Mouse (Mus musculus) heart, postnatal 25 days (tissue): ENCODE measurements around the gene Rnf114. TPM values are rescaled to one million over a fixed set of nuclear protein-coding genes. Genes with fewer than 3 reads are reported as not detected.

ENCODE experiments used
- DNase-seq: peaks from one replicate; pipeline ENCODE4 v3.0.0; 2022; ENCODE audit warnings: low spot score
- intact Hi-C: fragments of 180-260 bp; cut with DNase I; formaldehyde crosslinking; loops from one replicate; pipeline ENCODE4 v1.15.1; 2025
- total RNA-seq, 2 experiments: library from RNA; stranded (reverse); gene quantifications; 2 replicates each; pipeline ENCODE4 v1.2.3; 2021

Gene Rnf114
- total RNA-seq, result 10 to 100 TPM; 57.2 to 61.3 TPM

DNA sequence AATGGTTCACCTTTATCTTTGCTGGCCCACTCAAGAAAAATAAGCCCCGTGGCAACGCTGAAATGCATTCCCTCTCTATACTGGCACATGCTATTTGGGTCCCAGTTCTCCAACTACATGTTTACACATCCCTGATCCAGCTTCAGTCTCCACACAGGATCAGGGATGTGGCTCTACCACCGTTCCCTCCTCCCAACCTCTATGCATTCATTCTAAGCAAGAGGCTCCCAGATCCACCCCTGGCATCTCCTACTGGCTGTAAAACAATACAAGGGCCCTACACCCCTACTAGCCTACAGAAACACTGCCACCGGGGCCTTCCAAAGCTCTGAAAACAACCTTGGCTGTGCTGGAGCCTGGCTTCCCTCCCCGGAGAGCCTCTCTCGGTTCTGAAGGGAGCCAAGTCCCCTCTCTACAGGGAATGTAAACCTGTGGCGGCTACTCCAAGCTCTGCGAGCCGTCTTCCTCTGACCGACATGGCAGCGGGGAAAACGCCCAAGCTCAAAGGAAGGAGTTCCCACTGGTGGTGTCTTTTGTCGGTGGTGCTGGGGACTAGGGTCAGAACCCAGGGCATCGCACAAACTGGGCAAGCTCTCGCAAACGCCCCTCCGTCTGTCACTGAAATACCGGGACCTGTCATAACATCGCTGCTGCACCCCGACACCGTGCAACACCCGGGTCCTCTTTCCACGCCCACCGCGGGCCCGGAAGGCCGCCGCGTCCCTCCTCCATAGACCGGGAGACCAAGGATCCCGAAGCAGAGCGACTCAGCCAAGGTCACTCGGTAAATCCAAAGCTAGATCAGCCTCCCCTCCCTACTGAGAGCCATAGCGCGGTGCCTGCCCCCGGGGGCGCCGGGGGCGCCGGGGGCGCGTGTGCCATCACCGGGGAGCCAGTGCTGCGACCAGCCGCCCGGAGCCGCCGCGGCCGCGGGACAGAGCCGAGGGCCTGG, at the start of gene Rnf114:
Rnf114 (plus strand) TSS at position 889 of the 952 bp plus-strand sequence.
- DNase-seq, result no peak
- intact Hi-C loops, result no loop called here

DNA sequence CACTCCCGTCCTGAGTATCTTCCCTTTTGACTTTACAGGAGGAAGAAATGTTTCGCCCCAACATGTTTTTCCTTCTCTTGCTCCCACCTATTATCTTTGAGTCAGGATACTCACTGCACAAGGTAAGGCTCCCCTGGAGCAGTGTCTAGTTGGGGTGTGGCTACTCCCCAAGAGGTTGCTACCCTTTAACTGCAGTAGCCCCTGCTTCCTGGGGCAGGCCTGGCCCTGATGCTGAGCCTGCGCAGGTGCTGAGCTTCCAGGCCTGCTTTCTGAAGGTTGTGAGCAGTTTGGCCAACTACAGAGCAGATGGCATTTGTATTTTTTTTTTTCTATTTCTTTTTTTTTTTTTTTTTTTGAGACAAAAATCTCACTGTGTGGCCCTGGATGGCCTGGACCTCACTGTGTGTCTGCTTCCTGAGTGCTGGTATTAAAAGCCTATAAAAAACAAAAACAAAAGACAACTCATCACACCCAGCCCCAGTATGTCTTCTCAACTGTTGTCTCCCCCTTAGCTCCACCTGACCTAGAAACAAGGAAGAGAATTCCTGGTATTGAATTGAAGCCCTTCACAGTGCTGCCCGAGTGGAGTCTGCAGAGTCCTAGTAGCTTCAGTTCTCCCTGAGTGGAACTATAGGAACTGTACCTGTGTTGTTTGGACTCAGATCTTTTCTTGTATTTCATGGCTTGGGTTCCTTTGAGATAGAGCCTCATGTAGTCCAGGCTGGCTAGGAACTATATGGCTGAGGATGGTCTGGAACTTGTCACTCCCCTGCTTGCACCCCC, 48.8 kb upstream of the Rnf114 start:
- no peak for DNase-seq
- intact Hi-C loops, result no loop called here

DNA sequence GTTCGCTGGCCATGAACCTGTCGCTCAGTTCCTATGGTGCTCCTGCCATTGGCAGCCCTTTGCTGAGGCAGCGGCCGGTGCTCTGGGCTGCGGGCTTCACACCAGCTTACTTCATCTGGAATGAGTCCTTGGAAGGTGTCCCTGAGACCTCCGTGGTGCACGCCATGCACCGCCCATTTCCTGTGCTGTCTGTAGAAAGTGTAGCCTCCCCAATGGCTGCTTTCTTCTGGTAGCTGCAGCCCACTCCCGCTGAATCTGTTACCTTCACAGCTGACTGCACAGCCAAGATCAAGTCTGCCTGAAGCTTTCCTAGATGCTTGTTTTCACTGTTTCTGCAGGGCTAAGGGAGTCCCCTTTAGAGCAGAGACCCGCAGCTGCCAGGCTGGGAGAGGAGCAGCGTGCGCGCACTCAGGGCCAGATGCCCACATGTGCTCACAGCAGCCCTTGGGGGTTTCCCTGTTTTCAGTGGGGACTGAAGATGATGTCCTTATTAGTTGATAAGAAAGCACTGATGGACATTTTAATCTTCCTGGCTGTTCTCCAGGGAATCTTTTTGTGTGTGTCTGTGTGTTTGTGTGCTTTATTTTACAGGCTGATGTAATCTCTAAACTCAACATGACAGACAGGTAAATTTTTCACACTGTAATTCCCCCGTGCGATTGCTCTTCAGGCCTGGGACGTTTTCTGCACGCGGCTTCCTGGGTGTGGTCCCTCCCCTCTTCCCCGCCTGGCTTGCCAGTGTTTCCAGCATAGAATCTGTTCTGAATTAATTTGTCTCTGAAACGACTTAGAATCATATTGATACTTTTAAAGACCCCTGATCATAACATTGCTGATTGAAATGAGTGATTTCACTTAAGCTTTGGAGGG, 46.3 kb upstream of the Rnf114 start:
- DNase-seq, result no peak
- intact Hi-C loops, result no loop called here

DNA sequence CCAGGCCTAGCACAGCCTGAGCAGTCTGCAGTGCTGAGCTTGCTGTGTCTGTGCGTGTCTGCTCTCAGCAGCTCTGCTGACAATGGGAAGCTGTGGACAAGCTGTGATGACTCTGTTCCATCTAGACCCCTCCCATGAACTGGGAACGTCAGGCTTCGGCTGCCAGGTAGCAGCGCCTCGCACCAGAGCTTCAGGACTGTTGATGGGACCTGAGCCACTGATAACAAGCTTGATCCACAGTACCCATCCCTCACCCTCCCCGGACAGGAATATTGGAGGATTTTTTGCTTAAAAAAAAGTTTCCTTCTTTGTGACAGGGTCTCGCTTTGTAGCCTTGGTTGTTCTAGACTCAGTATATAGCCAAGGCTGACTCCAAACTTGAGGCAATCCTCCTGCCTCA, 45.2 kb upstream of the Rnf114 start:
- intact Hi-C loops, result no loop called here

DNA sequence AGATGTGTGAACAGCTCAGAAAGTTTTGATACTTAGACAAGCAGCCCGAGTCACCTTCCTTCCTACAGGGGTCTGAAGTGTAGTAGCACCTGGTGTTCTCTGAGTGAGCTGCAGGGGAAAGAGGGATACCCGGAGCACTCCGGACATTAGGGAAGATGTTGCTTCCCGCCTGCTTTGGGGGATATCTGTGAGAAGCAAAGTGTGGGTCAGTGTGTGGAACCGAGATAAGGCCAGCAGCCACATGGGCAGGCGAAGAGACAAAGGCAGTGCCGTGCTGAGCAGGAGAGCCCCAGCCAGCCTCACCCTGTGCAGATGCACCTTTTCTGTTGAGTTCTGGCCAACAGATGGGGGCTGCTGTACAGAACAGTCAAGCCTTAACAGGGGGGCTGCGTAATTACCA, 44.8 kb upstream of the Rnf114 start:
- intact Hi-C loops, result no loop called here

More for the DNA sequence above, 45.2 kb upstream of the Rnf114 start:
- DNase-seq, result no peak

DNA sequence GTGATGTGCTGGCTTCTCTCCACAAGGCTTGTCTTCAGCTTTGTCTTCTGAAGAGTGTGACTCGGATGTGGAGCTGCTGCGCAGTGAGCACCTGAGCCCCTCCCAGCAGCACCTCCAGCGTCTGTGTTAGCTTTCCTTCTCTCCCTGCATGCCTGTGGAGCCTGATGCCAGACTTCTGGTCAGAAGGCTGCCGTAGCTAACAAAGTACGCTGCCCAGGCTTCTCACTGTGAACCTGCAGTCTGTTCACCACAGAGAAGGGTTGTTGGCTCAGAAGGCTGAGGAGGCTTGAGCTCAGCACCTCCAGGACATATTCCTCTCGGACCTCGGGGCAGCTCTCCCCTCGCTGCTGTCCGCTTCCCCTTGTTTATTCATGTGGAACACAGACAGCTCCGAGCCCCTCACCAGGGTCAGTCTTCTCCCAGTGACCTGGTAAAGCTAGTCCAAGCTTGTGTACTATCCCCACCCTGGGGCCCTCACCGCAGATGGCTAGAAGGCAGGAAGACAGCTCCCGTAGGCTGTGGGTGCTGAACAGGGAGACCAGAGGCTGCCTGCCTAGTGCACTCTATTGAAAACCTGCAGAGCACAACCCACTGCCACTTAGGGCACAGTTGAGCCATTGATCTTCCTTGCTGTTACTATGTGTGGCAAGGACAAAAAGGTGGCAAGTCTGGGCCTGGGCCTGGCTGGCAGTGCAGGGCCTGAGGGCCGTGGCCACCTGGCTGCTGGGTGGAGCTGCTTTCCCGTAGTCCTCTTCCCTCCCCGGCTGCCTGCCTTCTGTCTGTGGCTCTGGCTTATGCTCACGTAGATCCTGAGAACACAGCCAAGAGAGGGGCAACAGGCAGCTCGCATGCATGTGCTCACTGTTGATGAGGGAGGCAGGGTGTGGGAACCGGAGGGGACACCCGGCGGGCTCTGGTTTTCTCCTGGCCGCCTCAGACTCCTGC, 42.8 kb upstream of the Rnf114 start:
- DNase-seq, result no peak
- intact Hi-C loops, result no loop called here

More for the DNA sequence above, 44.8 kb upstream of the Rnf114 start:
- DNase-seq, result no peak

DNA sequence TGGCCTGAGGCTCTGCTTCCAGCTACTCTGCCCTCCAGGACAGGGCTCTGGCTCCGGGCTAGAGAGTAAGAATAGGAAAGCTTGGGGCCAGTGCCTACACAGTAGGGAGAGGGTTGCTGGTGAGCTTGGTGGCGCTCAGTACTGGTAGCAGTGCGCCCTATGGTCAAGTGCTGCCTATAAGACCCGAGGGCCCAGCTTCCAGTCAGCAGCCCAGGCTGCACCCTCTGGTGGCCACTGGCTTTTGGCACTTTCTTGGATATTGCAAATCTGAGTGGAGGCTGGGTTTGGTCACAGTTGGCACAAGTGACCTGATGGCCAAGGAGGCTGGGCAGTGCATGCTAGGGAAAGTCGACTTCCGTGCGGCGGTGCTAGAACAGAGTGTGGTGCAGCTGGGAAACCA, 41.8 kb upstream of the Rnf114 start:
- no peak for DNase-seq
- intact Hi-C loops, result no loop called here

DNA sequence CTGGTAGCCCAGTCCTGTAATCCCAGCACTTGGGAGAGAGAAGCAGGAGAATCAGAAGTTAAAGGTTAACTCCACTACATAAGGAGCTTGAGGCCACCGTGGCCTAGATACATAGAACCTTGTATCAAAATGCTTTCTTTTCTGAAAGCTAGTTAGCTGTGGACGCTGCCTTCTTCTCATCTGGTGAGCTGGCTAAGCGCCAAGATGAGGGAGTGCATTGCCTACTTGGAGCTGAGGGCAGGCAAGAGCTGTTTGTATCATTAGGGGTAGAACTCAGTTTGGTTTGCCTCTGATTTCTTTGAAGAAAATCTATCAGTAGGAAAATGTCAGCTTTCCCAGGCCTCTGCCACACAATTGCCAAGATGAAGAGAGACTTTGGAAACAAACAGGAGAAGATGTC, 38.6 kb upstream of the Rnf114 start:
- no peak for DNase-seq
- intact Hi-C loops, result no loop called here

DNA sequence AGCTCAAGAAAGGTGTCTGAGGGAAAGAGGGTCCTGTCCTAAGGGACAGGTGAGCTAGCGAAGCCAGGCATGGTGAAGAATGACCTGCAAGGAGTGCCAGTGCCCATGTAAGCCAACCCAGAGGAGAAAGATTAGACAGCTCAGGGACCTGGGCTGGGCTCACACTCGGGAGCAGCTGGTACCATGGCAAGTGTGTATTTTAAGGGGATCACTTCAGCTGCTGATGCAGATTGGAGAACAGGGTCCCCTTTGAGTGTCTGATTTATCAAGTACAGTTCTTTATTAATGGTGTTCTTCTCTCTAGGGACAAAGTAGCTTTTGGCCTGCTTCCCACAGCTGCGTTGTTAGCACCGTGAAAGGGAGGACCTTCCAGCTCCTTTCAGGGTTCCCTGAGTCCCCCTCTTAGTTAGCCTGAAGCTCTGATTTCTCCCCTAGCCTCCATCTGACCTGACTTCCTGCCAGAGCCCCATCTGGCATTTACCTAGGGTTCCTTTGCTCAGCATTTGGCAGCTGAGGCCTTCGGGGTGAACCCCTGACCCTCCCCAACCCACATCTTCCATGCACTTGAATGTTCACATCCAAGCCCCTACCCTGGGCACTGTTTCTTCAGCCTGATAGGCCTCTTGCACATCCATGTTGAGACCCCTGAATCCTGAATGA, 36.0 kb upstream of the Rnf114 start:
- DNase-seq, result no peak
- intact Hi-C loops, result no loop called here

DNA sequence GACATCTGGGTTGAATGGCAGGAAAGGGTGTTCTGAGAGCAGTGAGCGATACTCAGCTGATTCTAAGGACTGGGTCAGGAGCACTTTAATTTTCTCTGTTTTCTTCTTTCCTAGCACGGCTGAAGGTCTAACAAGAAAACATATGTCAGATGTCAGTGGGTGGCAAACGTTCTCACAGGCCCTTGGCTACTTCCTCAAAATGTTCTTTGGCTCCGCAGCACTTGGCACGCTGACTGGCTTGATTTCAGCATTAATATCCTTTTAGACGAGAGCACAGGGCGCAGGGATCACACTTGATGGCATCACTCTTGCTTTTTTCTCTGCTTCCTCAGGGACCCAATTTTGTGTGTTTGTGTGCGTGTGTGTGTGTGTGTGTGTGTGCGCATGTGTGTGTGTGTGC, 35.2 kb upstream of the Rnf114 start:
- intact Hi-C loops, result no loop called here

DNA sequence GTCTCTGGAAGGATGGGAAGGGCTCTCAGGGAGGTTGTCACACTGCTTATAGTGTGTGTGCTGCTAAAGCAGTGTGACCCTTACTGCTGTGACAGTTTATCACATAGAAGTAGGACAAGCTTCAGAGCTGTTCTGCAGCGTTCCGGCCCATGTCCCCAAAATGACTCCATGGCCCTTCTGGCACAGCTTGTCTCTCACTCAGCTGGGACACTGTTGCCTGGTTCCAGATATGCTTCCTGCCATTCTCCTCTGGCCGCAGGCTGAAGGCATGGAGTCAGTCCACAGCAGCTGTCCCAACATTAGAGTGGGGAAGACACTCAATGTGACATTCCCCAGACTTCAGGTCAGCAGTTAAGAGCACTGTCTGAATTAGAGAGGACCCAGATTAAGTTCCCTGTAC, 33.9 kb upstream of the Rnf114 start:
- intact Hi-C loops, result no loop called here
- no peak for DNase-seq

More for the DNA sequence above, 35.2 kb upstream of the Rnf114 start:
- no peak for DNase-seq

DNA sequence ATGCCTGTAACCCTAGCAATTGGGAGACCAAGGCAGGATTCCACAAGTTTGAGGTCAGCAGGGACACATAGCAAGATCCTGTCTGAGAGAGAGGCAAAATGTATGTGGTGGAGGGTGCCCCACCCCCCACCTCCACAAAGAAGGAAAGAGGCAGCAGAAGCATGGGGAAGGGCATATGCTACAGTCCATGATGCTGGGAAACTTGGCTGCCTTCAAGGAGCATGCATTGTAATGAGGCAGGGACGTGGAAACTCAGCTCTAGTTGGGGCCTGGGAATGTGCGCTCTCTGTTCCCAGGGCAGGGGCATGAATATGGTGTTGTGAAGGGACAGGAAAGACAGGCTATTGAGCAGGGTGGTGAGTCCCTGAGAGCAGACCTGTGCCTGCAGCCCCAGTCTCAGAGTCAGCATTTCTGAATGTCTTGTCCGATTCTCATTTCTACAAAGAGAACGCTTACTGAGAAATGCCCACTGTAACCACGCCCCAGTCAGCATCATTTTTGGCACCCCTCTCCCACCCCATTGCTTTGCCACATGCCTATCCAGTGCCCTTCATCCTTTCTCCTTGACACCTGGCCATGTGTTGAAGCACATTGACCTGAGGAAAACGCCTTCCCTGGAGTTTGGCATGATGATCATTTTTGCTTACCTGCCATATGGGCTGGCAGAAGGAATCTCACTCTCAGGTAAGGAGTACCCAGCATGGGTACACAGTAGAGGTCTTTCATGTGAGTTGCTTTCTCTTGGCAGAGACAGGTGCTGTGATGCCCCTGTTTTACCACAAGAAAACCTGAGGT, 33.2 kb upstream of the Rnf114 start:
- DNase-seq, result no peak
- intact Hi-C loops, result no loop called here

DNA sequence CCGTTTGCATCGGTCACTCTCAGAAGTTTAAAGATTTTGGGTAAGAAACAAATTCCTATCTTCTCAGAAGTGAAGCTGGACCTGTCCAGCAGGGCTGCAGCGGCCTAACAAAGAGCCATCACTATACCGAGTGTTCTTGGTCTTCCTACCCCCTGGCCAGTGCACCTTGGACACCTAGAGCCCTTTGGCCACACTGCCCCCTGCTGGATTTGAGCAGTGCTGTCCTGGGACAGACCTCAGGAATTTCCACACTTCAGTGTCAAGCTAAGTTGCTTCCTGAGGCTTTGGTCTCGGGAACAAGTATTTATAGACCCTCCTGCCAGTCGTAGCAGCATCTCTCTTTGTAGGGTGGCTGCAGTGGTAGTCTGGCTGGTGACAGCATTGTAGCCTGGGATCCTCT, 29.5 kb upstream of the Rnf114 start:
- intact Hi-C loops, result loop anchor here (2.0 to 5.0 kb wide), 2 partner anchors 182 to 241 kb away; no protein-coding TSS in a partner anchor

DNA sequence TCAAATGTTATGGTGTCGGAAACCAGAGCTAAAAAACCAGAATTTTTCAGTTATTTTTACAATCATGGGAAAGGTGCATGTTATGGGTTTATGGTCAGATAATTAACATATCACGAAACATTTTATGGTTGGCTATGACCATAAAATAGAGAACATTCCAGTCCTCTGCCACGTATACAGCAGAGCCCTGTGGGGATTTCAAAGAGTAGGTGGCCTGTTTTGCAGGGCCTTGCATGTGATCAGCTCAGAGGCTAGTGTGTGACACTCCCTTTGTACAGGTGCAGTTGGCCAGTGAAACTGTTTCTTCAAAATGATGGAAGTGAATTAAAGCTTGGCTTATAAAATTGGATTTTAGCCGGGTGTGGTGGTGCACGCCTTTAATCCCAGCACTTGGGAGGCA, 28.6 kb upstream of the Rnf114 start:
- no peak for DNase-seq
- intact Hi-C loops, result loop anchor here (2.0 to 5.0 kb wide), 2 partner anchors 183 to 242 kb away; no protein-coding TSS in a partner anchor

More for the DNA sequence above, 29.5 kb upstream of the Rnf114 start:
- DNase-seq, result no peak

DNA sequence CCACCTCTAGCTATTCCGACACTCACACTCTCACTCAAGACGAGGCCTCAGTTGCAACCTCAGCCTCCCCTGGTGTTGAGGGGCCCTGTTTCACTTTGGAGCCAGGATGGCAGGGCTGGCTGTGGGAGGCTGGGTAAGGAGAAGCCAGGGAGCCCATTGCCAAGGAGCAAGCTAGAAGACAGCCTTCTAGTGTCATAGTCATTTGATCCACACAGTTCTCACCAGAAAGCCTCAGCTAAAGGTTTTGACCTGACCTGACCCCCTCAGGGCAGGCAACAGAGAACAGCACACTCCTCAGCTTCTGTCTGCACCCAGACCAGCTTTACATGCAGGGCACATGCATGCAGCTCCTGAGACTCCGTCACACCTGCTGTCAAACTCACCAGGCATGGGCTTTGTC, 26.5 kb upstream of the Rnf114 start:
- DNase-seq, result no peak
- intact Hi-C loops, result no loop called here

DNA sequence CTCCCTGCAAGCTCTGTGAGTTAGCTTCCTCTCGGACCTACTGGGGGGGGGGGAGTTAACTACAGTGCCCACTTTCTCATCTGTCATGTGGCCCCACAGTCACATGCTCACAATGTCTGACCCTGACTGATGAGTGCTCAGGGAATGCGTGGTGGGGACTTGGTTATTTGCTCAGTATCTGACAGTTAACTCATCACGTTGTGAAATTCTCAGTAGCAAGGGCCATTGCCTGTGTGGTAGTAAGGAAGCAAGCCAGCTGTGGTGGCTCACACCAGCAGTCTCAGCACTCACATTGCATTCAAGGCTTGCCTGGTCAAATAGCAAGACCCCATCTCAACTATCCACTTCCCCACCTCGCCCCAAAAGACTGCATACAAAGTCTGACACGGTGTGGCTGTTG, 25.2 kb upstream of the Rnf114 start:
- intact Hi-C loops, result no loop called here
- no peak for DNase-seq

DNA sequence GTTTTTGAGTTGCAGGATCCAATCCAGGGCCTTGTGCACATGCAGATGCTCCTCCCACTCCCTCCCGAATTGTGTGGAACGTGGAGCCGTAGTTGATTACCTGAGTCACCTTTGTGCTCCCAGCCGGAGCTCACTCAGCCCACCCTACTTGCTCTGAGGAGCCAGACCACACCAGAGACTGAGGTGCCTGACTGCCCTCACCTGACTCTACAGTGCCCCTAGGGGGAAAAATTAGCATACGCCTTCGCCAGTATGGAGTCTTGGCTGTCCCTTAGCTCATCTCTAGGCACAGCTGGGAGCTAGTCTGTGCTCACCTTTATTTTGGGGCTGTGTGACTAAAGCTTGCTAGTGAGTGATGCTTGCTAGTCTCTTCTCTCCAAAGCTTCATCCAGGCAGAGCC, 24.0 kb upstream of the Rnf114 start:
- no peak for DNase-seq
- intact Hi-C loops, result no loop called here

DNA sequence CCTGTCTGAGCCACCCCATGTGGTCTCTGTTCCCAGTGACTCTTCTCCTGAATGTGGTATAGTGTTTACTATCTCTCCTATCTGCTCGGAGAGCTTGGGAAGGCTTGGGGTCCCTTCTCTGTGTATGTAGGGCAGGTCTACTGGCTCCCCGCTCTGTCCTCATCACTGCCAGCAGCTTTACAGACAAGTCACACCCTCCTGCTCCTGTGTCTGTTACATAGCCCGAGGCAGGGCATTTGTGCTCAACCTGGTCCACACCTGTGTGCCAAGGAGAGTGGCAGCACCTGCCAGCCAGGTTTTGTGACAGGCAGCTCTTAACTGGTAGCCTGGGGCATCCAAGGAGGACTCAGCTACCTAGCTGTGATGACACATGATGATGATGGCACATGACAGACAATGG, 21.8 kb upstream of the Rnf114 start:
- no peak for DNase-seq
- intact Hi-C loops, result no loop called here
